ENCODE assay signal across 29 mouse cellular contexts in the genomic region with DNA sequence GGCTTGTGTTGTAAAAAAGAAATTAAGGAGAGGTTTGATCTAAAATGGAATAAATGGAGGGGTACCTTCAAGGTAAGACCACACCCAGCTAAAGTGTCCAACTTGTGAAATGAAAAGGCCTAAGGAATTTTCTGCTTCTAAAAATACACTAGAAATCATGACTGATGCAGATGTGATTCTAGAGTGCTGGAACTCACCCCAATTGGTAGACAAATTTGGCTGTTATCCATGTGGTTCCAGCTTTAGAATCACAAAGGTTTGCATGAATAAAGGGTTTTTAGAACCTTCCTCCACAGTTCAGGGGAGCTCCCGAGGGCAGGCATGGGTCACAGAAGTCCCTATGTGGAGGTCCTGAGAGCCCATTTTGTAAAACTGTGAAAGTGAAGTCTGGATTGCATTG.
"Had no signal": no experiment of that assay in that cellular context is flagged by ENCODE, and none has a peak within 500 bp of the region (broad histone marks: within the 10 kb centered on the region; RNA-seq: fewer than 3 reads in every experiment).

No protein-coding gene starts in this region.

- H3K4me1 ChIP-seq: limb, embryonic 10.5 days; limb, embryonic 12.5 days; limb, embryonic 13.5 days; liver, embryonic 12.5 days; liver, embryonic 13.5 days; liver, embryonic 15.5 days; midbrain, embryonic 10.5 days; midbrain, embryonic 12.5 days; midbrain, embryonic 13.5 days; midbrain, embryonic 15.5 days; neural tube, embryonic 12.5 days; neural tube, embryonic 13.5 days had no signal

- DNase-seq: left cerebral cortex, postnatal 4 days; liver; liver, embryonic 13.5 days; liver, postnatal 0 days; lung, adult 18-20 months; lung, adult 2 months; lung, embryonic 14.5 days; lung, postnatal 10 days; lung, postnatal 14 days; lung, postnatal 36 days; lung, postnatal 4 days; midbrain, embryonic 14.5 days had no signal

- H3K4me3 ChIP-seq: limb, embryonic 10.5 days; limb, embryonic 12.5 days; limb, embryonic 13.5 days; limb, embryonic 15.5 days; liver, embryonic 12.5 days; liver, embryonic 13.5 days; liver, embryonic 15.5 days; lung, embryonic 15.5 days; megakaryocyte, embryonic 14.5 days; midbrain, embryonic 10.5 days; midbrain, embryonic 12.5 days; midbrain, embryonic 13.5 days; midbrain, embryonic 15.5 days; myocyte; neural tube, embryonic 12.5 days; neural tube, embryonic 13.5 days had no signal

- H3K27ac ChIP-seq: limb, embryonic 10.5 days; limb, embryonic 12.5 days; limb, embryonic 13.5 days; limb, embryonic 15.5 days; liver, embryonic 12.5 days; liver, embryonic 13.5 days; liver, embryonic 14.5 days; liver, embryonic 15.5 days; lung, embryonic 15.5 days; macrophage; midbrain, embryonic 10.5 days; midbrain, embryonic 12.5 days; midbrain, embryonic 13.5 days; midbrain, embryonic 15.5 days; neural tube, embryonic 12.5 days; neural tube, embryonic 13.5 days had no signal
